In the genomic region with DNA sequence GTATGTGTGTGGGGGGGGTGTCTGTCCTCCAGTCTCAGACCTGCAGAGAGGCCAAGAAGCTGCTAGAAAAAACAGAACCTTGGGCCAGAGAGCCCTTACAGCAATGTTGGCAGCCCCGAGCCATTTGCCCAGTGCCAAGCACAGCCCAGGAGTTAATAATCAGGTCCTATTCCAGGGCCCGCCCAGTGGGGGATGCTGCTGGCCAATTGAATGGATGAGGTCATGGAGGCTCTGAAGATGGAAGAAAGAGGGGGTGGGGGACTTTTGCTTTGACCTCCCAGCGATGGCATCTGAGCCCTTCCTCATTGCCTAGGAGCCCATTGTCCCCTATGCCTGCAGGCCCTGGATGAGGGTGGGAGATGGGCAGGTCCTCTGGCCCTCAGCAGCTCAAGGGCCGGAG, we compare ENCODE assay signal across 20 mouse cellular contexts. TPM values are rescaled to one million over a fixed set of nuclear protein-coding genes. Genes with fewer than 3 reads are reported as not detected.
DNase-seq lines count a peak whose midpoint lies in the region; ATAC-seq and TF ChIP-seq lines count a peak whose summit lies in the region.
"Had no signal": no experiment of that assay in that cellular context is flagged by ENCODE, and none has a peak within 500 bp of the region (broad histone marks: within the 10 kb centered on the region; RNA-seq: fewer than 3 reads in every experiment).

No protein-coding gene starts in this region.

- no peaks in the 10 kb centered on the region for H3K9me3 ChIP-seq in forebrain, postnatal 0 days (ENCODE audit: low read length)
- H3K9me3 ChIP-seq in forebrain, embryonic 12.5 days, result 0 out of 2 replicates have a peak, but pooled peaks cover 8% of the 10 kb centered on the region
- no peaks in the 10 kb centered on the region; the same call in 1 of the 2 replicates for H3K9me3 ChIP-seq in ES-Bruce4 (replicated peaks; ENCODE audit: control insufficient read depth, insufficient read depth, low read length, poor library complexity, severe bottlenecking)
- H3K9me3 ChIP-seq in intestine, embryonic 15.5 days, result no peaks in the 10 kb centered on the region
- H3K9me3 ChIP-seq: hindbrain, embryonic 12.5 days; liver, embryonic 13.5 days; neural tube, embryonic 12.5 days had no signal

- no peak overlapping the region for H3K9ac ChIP-seq in forebrain, postnatal 0 days
- no peak overlapping the region for H3K9ac ChIP-seq in forebrain, embryonic 12.5 days
- H3K9ac ChIP-seq in ES-Bruce4 (ENCODE audit: low read depth, poor library complexity, severe bottlenecking), result no peak overlapping the region
- no peak overlapping the region for H3K9ac ChIP-seq in intestine, embryonic 15.5 days
- H3K9ac ChIP-seq: hindbrain, embryonic 12.5 days; limb, embryonic 13.5 days; liver, embryonic 13.5 days; lung, embryonic 14.5 days; neural tube, embryonic 12.5 days had no signal

- H3K36me3 ChIP-seq in forebrain, postnatal 0 days (ENCODE audit: insufficient read depth), result no peaks in the 10 kb centered on the region
- no peaks in the 10 kb centered on the region for H3K36me3 ChIP-seq in forebrain, embryonic 12.5 days (replicated peaks)
- H3K36me3 ChIP-seq in ES-Bruce4 (ENCODE audit: control insufficient read depth, insufficient read depth, low read length, poor library complexity, severe bottlenecking), result no peaks in the 10 kb centered on the region
- no peaks in the 10 kb centered on the region for H3K36me3 ChIP-seq in intestine, embryonic 15.5 days
- H3K36me3 ChIP-seq: hindbrain, embryonic 12.5 days; limb, embryonic 13.5 days; liver, embryonic 13.5 days; neural tube, embryonic 12.5 days had no signal

- TF ChIP-seq POLR2A in ES-Bruce4 (IDR thresholded peaks at IDR 0.05; ENCODE audit: insufficient read depth, low read length), result no peak

- TF ChIP-seq CTCF in forebrain, postnatal 0 days (IDR thresholded peaks at IDR 0.05; ENCODE audit: low read depth), result no peak
- no peak for TF ChIP-seq CTCF in ES-Bruce4 (IDR thresholded peaks at IDR 0.05; ENCODE audit: low read depth, low read length)

- peak; percentile 54; the same call in 1 of the 2 replicates for TF ChIP-seq EP300 in ES-Bruce4 (IDR thresholded peaks at IDR 0.05; ENCODE audit: insufficient read depth, low read depth, low read length)

- peaks cover 28% of the 10 kb centered on the region for H3K27me3 ChIP-seq in forebrain, postnatal 0 days (ENCODE audit: insufficient read depth, low read length)
- peaks cover 51% of the 10 kb centered on the region for H3K27me3 ChIP-seq in forebrain, embryonic 12.5 days
- peaks cover 19% of the 10 kb centered on the region for H3K27me3 ChIP-seq in ES-Bruce4 (ENCODE audit: control insufficient read depth, insufficient read depth, low read length, poor library complexity, severe bottlenecking)
- peaks cover 31% of the 10 kb centered on the region for H3K27me3 ChIP-seq in intestine, embryonic 15.5 days (replicated peaks)

- H3K4me2 ChIP-seq in forebrain, postnatal 0 days (ENCODE audit: low read depth), result no peak overlapping the region
- no peak overlapping the region for H3K4me2 ChIP-seq in forebrain, embryonic 12.5 days
- no peak overlapping the region for H3K4me2 ChIP-seq in intestine, embryonic 15.5 days (replicated peaks)
- H3K4me2 ChIP-seq: hindbrain, embryonic 12.5 days; limb, embryonic 13.5 days; liver, embryonic 13.5 days; lung, embryonic 14.5 days; midbrain, embryonic 11.5 days; neural tube, embryonic 12.5 days had no signal

- H3K4me3 ChIP-seq in forebrain, postnatal 0 days (ENCODE audit: low read depth, low read length), result no peak overlapping the region
- no peak overlapping the region for H3K4me3 ChIP-seq in forebrain, embryonic 12.5 days (replicated peaks)
- no peak overlapping the region for H3K4me3 ChIP-seq in ES-Bruce4 (ENCODE audit: low read depth, low read length)
- H3K4me3 ChIP-seq in intestine, embryonic 15.5 days (replicated peaks), result no peak overlapping the region
- H3K4me3 ChIP-seq: hindbrain, embryonic 12.5 days; limb, embryonic 13.5 days; liver, embryonic 13.5 days; neural tube, embryonic 12.5 days had no signal

- 24% methylated on average over 4 of the region's 4 CpGs for WGBS in forebrain, postnatal 0 days
- 31% methylated on average over 4 of the region's 4 CpGs for WGBS in forebrain, embryonic 12.5 days
- WGBS in intestine, embryonic 15.5 days, result 60% methylated on average over 4 of the region's 4 CpGs

- peak; percentile 30; the same call in 1 of the 2 replicates for ATAC-seq in forebrain, postnatal 0 days
- no peak for ATAC-seq in forebrain, embryonic 12.5 days (ENCODE audit: low FRiP score)
- ATAC-seq in intestine, embryonic 15.5 days, result no peak
- ATAC-seq: forebrain, embryonic 14.5 days; inflammation-experienced regulatory T-cells, adult 6 months had no signal

- no peak for DNase-seq in forebrain, postnatal 0 days
- DNase-seq in MN1 (ENCODE audit: low spot score), result peak; percentile 81
- peak; percentile 78 for DNase-seq in cerebellum, adult 9-10 months
- no peak for DNase-seq in kidney, postnatal 25 days
- DNase-seq in layer of hippocampus, postnatal 36 days, result no peak
- DNase-seq: kidney, adult 9 months; kidney, postnatal 36 days; liver, embryonic 13.5 days; lung, embryonic 14.5 days; lung, postnatal 4 days; thymus, adult 18-20 months had no signal

- no peaks in the 10 kb centered on the region; the same call in 1 of the 2 replicates for H3K4me1 ChIP-seq in forebrain, postnatal 0 days (ENCODE audit: insufficient read depth)
- peaks cover 41% of the 10 kb centered on the region for H3K4me1 ChIP-seq in forebrain, embryonic 12.5 days
- peaks cover 6% of the 10 kb centered on the region for H3K4me1 ChIP-seq in ES-Bruce4 (ENCODE audit: control insufficient read depth, insufficient read depth, low read length)
- H3K4me1 ChIP-seq in intestine, embryonic 15.5 days (replicated peaks), result peaks cover 27% of the 10 kb centered on the region

- H3K27ac ChIP-seq in forebrain, postnatal 0 days (ENCODE audit: low read depth, low read length), result no peak overlapping the region
- no peak overlapping the region for H3K27ac ChIP-seq in forebrain, embryonic 12.5 days
- H3K27ac ChIP-seq in ES-Bruce4 (ENCODE audit: insufficient read depth, low read length), result no peak overlapping the region
- no peak overlapping the region for H3K27ac ChIP-seq in intestine, embryonic 15.5 days
- H3K27ac ChIP-seq: hindbrain, embryonic 12.5 days; limb, embryonic 13.5 days; liver, embryonic 13.5 days; neural tube, embryonic 12.5 days had no signal

RNA-seq across cellular contexts. Expression of gene Tesc, which starts 4.0 kb away (rescaled TPM):
- total RNA-seq in forebrain, postnatal 0 days (2014; rRNA removed), result 8.5 and 13.0 TPM in 2 replicates
- polyA plus RNA-seq in forebrain, postnatal 0 days (2015; fragmentation: Nextera tagmentation; extraction: Ambion mirVana), result 12.2 and 19.9 TPM in 2 replicates
- polyA plus RNA-seq in forebrain, embryonic 12.5 days (2016; fragmentation: Nextera tagmentation; extraction: Ambion mirVana), result 4.7 and 6.3 TPM in 2 replicates
- 8.8 and 12.3 TPM in 2 replicates for polyA plus RNA-seq in ES-Bruce4 (2011; ENCODE audit: insufficient read depth, insufficient read length, low read depth, missing spikeins)
- 3.3 and 4.7 TPM in 2 replicates for polyA plus RNA-seq in intestine, embryonic 15.5 days (2015; fragmentation: Nextera tagmentation; extraction: Ambion mirVana)
- 10 to 100 TPM; 92.5 to 93.1 TPM for total RNA-seq in layer of hippocampus, postnatal 36 days (2021)

RNA-seq across cellular contexts. Expression of gene Fbxo21, which starts 55.0 kb away (rescaled TPM):
- 176 and 197 TPM in 2 replicates for total RNA-seq in forebrain, postnatal 0 days (2014; rRNA removed)
- polyA plus RNA-seq in forebrain, postnatal 0 days (2015; fragmentation: Nextera tagmentation; extraction: Ambion mirVana), result 150 and 161 TPM in 2 replicates
- 149 and 165 TPM in 2 replicates for polyA plus RNA-seq in forebrain, embryonic 12.5 days (2016; fragmentation: Nextera tagmentation; extraction: Ambion mirVana)
- polyA plus RNA-seq in ES-Bruce4 (2011; ENCODE audit: insufficient read depth, insufficient read length, low read depth, missing spikeins), result 54.6 and 60.1 TPM in 2 replicates
- 56.1 and 56.7 TPM in 2 replicates for polyA plus RNA-seq in intestine, embryonic 15.5 days (2015; fragmentation: Nextera tagmentation; extraction: Ambion mirVana)
- 100 to 1,000 TPM; 145 to 152 TPM for total RNA-seq in layer of hippocampus, postnatal 36 days (2021)

Comparison
In these comparisons a context has a peak if more than half of its experiments do, and no peak if none do; other contexts are left out.
1. DNase-seq: peak in MN1 (single experiment) and cerebellum, adult 9-10 months (single experiment); none in forebrain, postnatal 0 days (single experiment), kidney, postnatal 25 days (0 of 2) and layer of hippocampus, postnatal 36 days (0 of 2).